Mouse (Mus musculus) lung, embryonic 15.5 days (tissue): Measurements from ENCODE around the gene Tubb4a. TPM values are rescaled to one million over a fixed set of nuclear protein-coding genes. Genes with fewer than 3 reads are reported as not detected.

Source experiments
- ATAC-seq: fragments of 200-750 bp; cut with Nextera tagmentation; 2 replicates; pipeline ENCODE4 v1.8.0; 2017; ENCODE audit warnings: moderate number of reproducible peaks, borderline replicate concordance; ENCODE audit not compliant: low FRiP score, low TSS enrichment; ENCODE audit errors: extremely low read depth
- H3K27ac ChIP-seq: fragments of 300-500 bp; sonication (generic); 2 replicates; pipeline ENCODE4 v1.5.1; 2015; ENCODE audit warnings: moderate library complexity, mild to moderate bottlenecking, inconsistent platforms
- H3K27me3 ChIP-seq: fragments of 300-500 bp; sonication (generic); 2 replicates; pipeline ENCODE4 v1.6.1; 2015; ENCODE audit warnings: inconsistent platforms
- H3K36me3 ChIP-seq: fragments of 300-500 bp; sonication (generic); 2 replicates; pipeline ENCODE4 v1.6.1; 2015; ENCODE audit warnings: inconsistent platforms
- H3K4me1 ChIP-seq: fragments of 300-500 bp; sonication (generic); 2 replicates; pipeline ENCODE4 v1.6.1; 2015; ENCODE audit warnings: inconsistent platforms
- H3K4me2 ChIP-seq: fragments of 300-500 bp; sonication (generic); 2 replicates; pipeline ENCODE4 v1.6.1; 2015; ENCODE audit warnings: inconsistent platforms, mild to moderate bottlenecking, moderate library complexity
- H3K4me3 ChIP-seq: fragments of 300-500 bp; sonication (generic); 2 replicates; pipeline ENCODE4 v1.5.1; 2015; ENCODE audit warnings: mild to moderate bottlenecking, inconsistent platforms
- H3K9ac ChIP-seq: fragments of 300-500 bp; sonication (generic); 2 replicates; pipeline ENCODE4 v1.6.1; 2015; ENCODE audit warnings: inconsistent platforms
- H3K9me3 ChIP-seq: fragments of 300-500 bp; sonication (generic); 2 replicates; pipeline ENCODE4 v1.6.1; 2016; ENCODE audit warnings: inconsistent platforms
- WGBS: fragments of 180-500 bp; shearing (Covaris S2); methylation state at CpG from one replicate; pipeline ENCODE4 v1.1.7; 2015; 5-methylcytosine and 5-hydroxymethylcytosine counted together
- polyA plus RNA-seq: library from polyadenylated mRNA; unstranded; fragments of >200 nt; fragmentation: Nextera tagmentation; extraction: Ambion mirVana; gene quantifications from 2 replicates; pipeline ENCODE4 v1.2.1, GENCODE M21; 2015

Tubb4a gene
- polyA plus RNA-seq, 1 experiment from 2014 or later: 17.5 TPM

- Histone ChIP-seq H3K36me3 (no peaks in the 10 kb centered on the region), H3K9me3 (no peaks in the 10 kb centered on the region), H3K9ac (no peak overlapping the region), H3K4me3 (no peak overlapping the region), H3K4me2 (no peak overlapping the region), H3K4me1 (peaks cover 9% of the 10 kb centered on the region; the same call in 1 of the 2 replicates), H3K27ac (no peak overlapping the region), H3K27me3 (no peaks in the 10 kb centered on the region)
- 0 out of 2 replicates have a peak, but pooled peaks have one; percentile 13 for ATAC-seq
- WGBS: 68% methylated on average over 10 of the region's 10 CpGs
Measured at GRCm38 (mm10) chr17:57112768-57113474, 25.3 kb upstream of the Tubb4a start.

- 83% methylated on average over 1 of the region's 1 CpGs for WGBS
- peaks cover 23% of the 10 kb centered on the region for H3K4me1 ChIP-seq
- no peak overlapping the region for H3K9ac ChIP-seq
- H3K4me3 ChIP-seq: no peak overlapping the region
- H3K27ac ChIP-seq: peak overlapping the region; percentile 69
- no peak overlapping the region for H3K4me2 ChIP-seq
- no peaks in the 10 kb centered on the region for H3K9me3 ChIP-seq
- no peaks in the 10 kb centered on the region for H3K27me3 ChIP-seq
- ATAC-seq: no peak
- no peaks in the 10 kb centered on the region for H3K36me3 ChIP-seq
Measured at GRCm38 (mm10) chr17:57110005-57110404, 22.4 kb upstream of the Tubb4a start.

GRCm38 (mm10) chr17:57108666-57109171 lies 21.1 kb upstream of the Tubb4a start:
- Histone ChIP-seq H3K9ac (no peak overlapping the region), H3K36me3 (no peaks in the 10 kb centered on the region), H3K4me1 (peaks cover 31% of the 10 kb centered on the region), H3K4me2 (no peak overlapping the region), H3K4me3 (no peak overlapping the region), H3K9me3 (no peaks in the 10 kb centered on the region), H3K27ac (no peak overlapping the region), H3K27me3 (no peaks in the 10 kb centered on the region)
- 32% methylated on average over 5 of the region's 5 CpGs for whole genome bisulfite sequencing
- ATAC-seq: no peak

DNA sequence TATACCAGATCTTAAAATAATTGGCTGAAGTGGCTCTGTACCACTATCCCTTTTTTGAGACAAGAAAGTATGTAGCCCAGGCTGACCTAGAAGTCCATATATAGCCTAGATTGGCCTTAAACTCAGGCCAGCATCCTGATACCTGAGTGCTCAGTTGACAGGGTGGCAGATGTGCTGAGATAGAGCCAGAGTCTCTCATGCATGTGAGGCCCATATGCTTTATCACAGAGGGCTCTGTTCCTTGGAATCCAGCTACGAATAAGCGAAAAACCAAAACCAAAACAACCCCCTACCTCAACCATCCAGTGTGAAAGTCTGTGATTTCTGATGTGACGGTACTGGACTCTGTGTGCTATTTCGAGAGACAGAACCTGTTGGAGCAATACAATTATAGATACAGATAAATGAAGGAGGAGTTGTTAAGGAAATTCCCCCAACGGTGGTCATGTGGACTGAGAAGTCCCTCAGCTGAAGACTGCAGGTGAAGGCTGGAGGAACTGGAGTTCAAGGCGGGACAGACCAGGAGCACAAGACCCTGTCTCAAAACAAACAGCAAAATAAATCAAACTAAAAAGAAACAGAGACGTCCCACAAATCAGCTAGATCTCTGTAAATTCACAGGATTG lies 20.6 kb upstream of the Tubb4a start:
- H3K27ac ChIP-seq: no peak overlapping the region
- H3K9me3 ChIP-seq: no peaks in the 10 kb centered on the region
- WGBS: 78% methylated on average over 7 of the region's 7 CpGs
- peaks cover 31% of the 10 kb centered on the region for H3K4me1 ChIP-seq
- no peaks in the 10 kb centered on the region for H3K36me3 ChIP-seq
- H3K27me3 ChIP-seq: no peaks in the 10 kb centered on the region
- no peak for ATAC-seq
- no peak overlapping the region for H3K9ac ChIP-seq
- no peak overlapping the region for H3K4me2 ChIP-seq
- H3K4me3 ChIP-seq: no peak overlapping the region

- H3K27me3 ChIP-seq: no peaks in the 10 kb centered on the region
- H3K9me3 ChIP-seq: no peaks in the 10 kb centered on the region
- no peak overlapping the region for H3K9ac ChIP-seq
- no peak for ATAC-seq
- peak overlapping the region; percentile 90; the same call in 1 of the 2 replicates for H3K4me2 ChIP-seq
- H3K4me1 ChIP-seq: peaks cover 31% of the 10 kb centered on the region
- 83% methylated on average over 5 of the region's 5 CpGs for WGBS
- no peaks in the 10 kb centered on the region for H3K36me3 ChIP-seq
- no peak overlapping the region for H3K27ac ChIP-seq
- H3K4me3 ChIP-seq: no peak overlapping the region
Measured at GRCm38 (mm10) chr17:57107064-57107463, 19.5 kb upstream of the Tubb4a start.

DNA sequence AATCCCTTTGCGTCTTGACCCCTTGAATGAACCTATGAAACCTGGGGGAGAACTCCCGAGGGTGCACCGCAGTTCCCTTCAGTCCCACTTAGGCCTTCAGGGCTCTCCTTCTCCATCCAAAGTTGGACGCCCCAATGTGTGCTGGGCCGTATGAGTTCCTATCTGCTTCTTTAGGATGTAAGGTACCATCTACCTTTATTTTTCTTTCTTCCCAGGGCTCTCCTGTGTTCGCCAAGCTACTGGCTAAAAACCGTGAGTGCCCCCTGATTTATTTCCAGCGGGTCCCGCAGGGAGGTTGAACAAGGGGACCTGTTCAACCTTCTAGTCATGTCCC lies 18.4 kb upstream of the Tubb4a start:
- Histone ChIP-seq H3K9ac (peak overlapping the region; percentile 58; the same call in 1 of the 2 replicates), H3K9me3 (no peaks in the 10 kb centered on the region), H3K4me1 (peaks cover 31% of the 10 kb centered on the region), H3K27me3 (no peaks in the 10 kb centered on the region), H3K36me3 (no peaks in the 10 kb centered on the region), H3K4me3 (peak overlapping the region; percentile 53), H3K27ac (no peak overlapping the region), H3K4me2 (peak overlapping the region; percentile 90)
- WGBS: 9% methylated on average over 9 of the region's 9 CpGs
- no peak for ATAC-seq

- under 1% methylated on average over 55 of the region's 61 CpGs for WGBS
- Histone ChIP-seq H3K27ac (peak within 1 kb of the TSS; percentile 67), H3K9ac (peak within 1 kb of the TSS; percentile 58), H3K4me2 (peak within 1 kb of the TSS; percentile 90), H3K36me3 (no peaks in the 10 kb centered on the region), H3K4me1 (peaks cover 31% of the 10 kb centered on the region), H3K9me3 (no peaks in the 10 kb centered on the region), H3K4me3 (peak within 1 kb of the TSS; percentile 53), H3K27me3 (no peaks in the 10 kb centered on the region)
- peak; percentile 78 for ATAC-seq
Measured at GRCm38 (mm10) chr17:57105181-57106034, 17.8 kb upstream of the Tubb4a start, which contains the start of gene Tnfsf9. Gene Tnfsf9, plus strand, starts transcription at chr17:57105325.

DNA sequence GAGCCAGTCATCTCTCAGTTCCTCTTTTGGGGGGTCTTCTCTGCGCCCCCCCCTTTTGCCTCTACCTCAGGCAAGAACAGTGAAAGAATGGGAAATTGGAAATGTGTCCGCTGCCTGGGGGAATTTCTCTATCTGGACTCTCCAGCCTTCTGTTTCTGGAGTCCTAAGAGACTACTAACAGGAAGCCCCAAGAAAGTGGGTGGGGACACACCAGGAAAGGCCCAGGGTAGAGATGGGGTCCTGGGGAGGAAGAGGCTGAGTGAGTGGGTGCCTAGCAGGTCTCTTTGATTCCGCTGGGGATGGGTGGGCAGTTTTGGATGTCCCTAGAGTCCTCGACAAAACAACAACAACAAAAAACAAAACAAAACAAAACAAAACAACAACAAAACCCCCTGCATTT lies 16.9 kb upstream of the Tubb4a start:
- Histone ChIP-seq H3K4me2 (peak overlapping the region; percentile 90), H3K27me3 (no peaks in the 10 kb centered on the region), H3K27ac (no peak overlapping the region), H3K9me3 (no peaks in the 10 kb centered on the region), H3K9ac (peak overlapping the region; percentile 58; the same call in 1 of the 2 replicates), H3K4me3 (peak overlapping the region; percentile 53), H3K4me1 (peaks cover 31% of the 10 kb centered on the region), H3K36me3 (no peaks in the 10 kb centered on the region)
- no peak for ATAC-seq
- WGBS: 42% methylated on average over 4 of the region's 4 CpGs

DNA sequence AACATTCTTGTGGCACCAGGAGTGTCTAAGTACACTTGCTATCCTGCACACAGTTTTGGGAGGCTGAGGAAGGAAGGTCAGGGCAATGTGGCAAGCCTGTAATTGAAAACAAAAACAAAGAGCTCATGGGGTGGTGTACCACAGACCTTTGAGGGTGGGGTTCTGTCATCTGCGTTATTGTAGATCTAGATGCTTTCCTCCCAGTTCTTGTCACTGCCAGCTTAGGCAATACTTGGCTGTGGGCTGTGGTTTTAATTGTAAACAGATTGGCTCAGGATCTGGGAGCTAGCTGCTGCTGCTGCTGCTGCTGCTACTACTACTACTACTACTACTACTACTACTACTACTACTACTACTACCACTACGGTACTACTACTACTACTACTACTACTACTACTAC lies 14.7 kb upstream of the Tubb4a start:
- no peak overlapping the region for H3K27ac ChIP-seq
- no peaks in the 10 kb centered on the region for H3K9me3 ChIP-seq
- no peak overlapping the region for H3K9ac ChIP-seq
- WGBS: 77% methylated on average over 2 of the region's 2 CpGs
- H3K4me1 ChIP-seq: peaks cover 20% of the 10 kb centered on the region
- no peak overlapping the region for H3K4me2 ChIP-seq
- H3K36me3 ChIP-seq: no peaks in the 10 kb centered on the region
- ATAC-seq: no peak
- H3K27me3 ChIP-seq: no peaks in the 10 kb centered on the region
- no peak overlapping the region for H3K4me3 ChIP-seq

GRCm38 (mm10) chr17:57099629-57100325 lies 12.2 kb upstream of the Tubb4a start:
- no peak overlapping the region for H3K9ac ChIP-seq
- H3K27me3 ChIP-seq: no peaks in the 10 kb centered on the region
- H3K4me2 ChIP-seq: no peak overlapping the region
- no peaks in the 10 kb centered on the region for H3K9me3 ChIP-seq
- ATAC-seq: no peak
- peaks cover 16% of the 10 kb centered on the region for H3K4me1 ChIP-seq
- no peak overlapping the region for H3K4me3 ChIP-seq
- H3K36me3 ChIP-seq: no peaks in the 10 kb centered on the region
- no peak overlapping the region for H3K27ac ChIP-seq
- whole genome bisulfite sequencing: 8% methylated on average over 10 of the region's 10 CpGs

- H3K27ac ChIP-seq: no peak overlapping the region
- H3K27me3 ChIP-seq: no peaks in the 10 kb centered on the region
- H3K9ac ChIP-seq: no peak overlapping the region
- WGBS: 66% methylated on average over 5 of the region's 5 CpGs
- H3K36me3 ChIP-seq: no peaks in the 10 kb centered on the region
- no peak overlapping the region for H3K4me3 ChIP-seq
- peaks cover 9% of the 10 kb centered on the region for H3K4me1 ChIP-seq
- no peak overlapping the region for H3K4me2 ChIP-seq
- ATAC-seq: no peak
- no peaks in the 10 kb centered on the region for H3K9me3 ChIP-seq
Measured at GRCm38 (mm10) chr17:57098321-57098720, 10.7 kb upstream of the Tubb4a start.
